Mouse (Mus musculus) liver, postnatal 0 days (tissue): ENCODE measurements at regions not wholly inside any gene's neighbourhood (a gene's known extent, or its start where the extent isn't known, plus 50 kb on each side); places are given as distances from the start of the nearest gene placed in this dataset.

ENCODE experiments used
- CTCF ChIP-seq: sonication (generic); IDR thresholded peaks from 2 replicates; pipeline ENCODE4 v1.5.1; 2016; ENCODE audit warnings: antibody characterized with exemption, low read depth
- EP300 ChIP-seq: IDR thresholded peaks from 2 replicates; pipeline ENCODE4 v1.6.1; 2016; ENCODE audit warnings: antibody characterized with exemption, low read depth, mild to moderate bottlenecking

- no peak for TF ChIP-seq CTCF
- no peak for TF ChIP-seq EP300
These were observed 219.2 kb downstream of the Hhipl2 start for GRCm38 (mm10) chr1:183637214-183637613.
